Mouse (Mus musculus) ES-E14 (cell line): ENCODE measurements at regions not wholly inside any gene's neighbourhood (a gene's known extent, or its start where the extent isn't known, plus 50 kb on each side); places are given as distances from the start of the nearest gene placed in this dataset.

Experiments used
- DNase-seq: peaks from one replicate; pipeline ENCODE4 v3.0.0-alpha.2; 2013; ENCODE audit warnings: low read depth, low spot score
- H3K27ac ChIP-seq: 2 replicates; pipeline ENCODE4 v1.5.1; 2012; ENCODE audit warnings: low read depth, mild to moderate bottlenecking, low read length, moderate library complexity, mixed read lengths; ENCODE audit not compliant: poor library complexity, insufficient read depth, severe bottlenecking
- H3K36me3 ChIP-seq: 2 replicates; pipeline ENCODE4 v1.6.1; 2012; ENCODE audit warnings: mild to moderate bottlenecking, low read length, moderate library complexity, mixed read lengths; ENCODE audit not compliant: control insufficient read depth, poor library complexity, insufficient read depth, severe bottlenecking
- H3K4me1 ChIP-seq, 2 experiments: fragments of 150-350 bp in 1 of 2; sonication (generic) in 1 of 2; 2 replicates each; pipeline ENCODE4 v1.6.1; 2012; ENCODE audit warnings: low read length in 2 of 2, mild to moderate bottlenecking in 1 of 2, mixed read lengths in 1 of 2; ENCODE audit not compliant: control insufficient read depth in 2 of 2, insufficient read depth in 2 of 2, poor library complexity in 1 of 2
- H3K4me3 ChIP-seq, 2 experiments: fragments of 150-350 bp in 1 of 2; sonication (generic) in 1 of 2; 2 replicates each; pipeline ENCODE4 v1.5.1; 2012; ENCODE audit warnings: low read length in 2 of 2, low read depth in 1 of 2, mild to moderate bottlenecking in 1 of 2, mixed read lengths in 1 of 2; ENCODE audit not compliant: insufficient read depth in 1 of 2, poor library complexity in 1 of 2, severe bottlenecking in 1 of 2
- H3K9ac ChIP-seq: 2 replicates; pipeline ENCODE4 v1.6.1; 2012; ENCODE audit warnings: low read depth, mild to moderate bottlenecking, low read length, mixed read lengths; ENCODE audit not compliant: poor library complexity, insufficient read depth, severe bottlenecking
- H3K9me3 ChIP-seq: fragments of 150-350 bp; sonication (generic); 2 replicates; pipeline ENCODE4 v1.6.1; 2012; ENCODE audit warnings: low read depth, mild to moderate bottlenecking, low read length; ENCODE audit not compliant: control insufficient read depth, insufficient read depth
- CHD2 ChIP-seq: IDR thresholded peaks from 2 replicates; pipeline ENCODE4 v1.6.1; 2014; ENCODE audit warnings: mild to moderate bottlenecking, low read depth, low read length, inconsistent platforms
- HCFC1 ChIP-seq: IDR thresholded peaks from 2 replicates; pipeline ENCODE4 v1.6.1; 2012; ENCODE audit warnings: low read length, inconsistent platforms, borderline replicate concordance; ENCODE audit not compliant: insufficient read depth
- MAFK ChIP-seq: IDR thresholded peaks from 2 replicates; pipeline ENCODE4 v1.6.1; 2014; ENCODE audit warnings: mild to moderate bottlenecking, low read depth, low read length, inconsistent platforms; ENCODE audit not compliant: insufficient read depth
- ZC3H11A ChIP-seq: IDR thresholded peaks from 2 replicates; pipeline ENCODE4 v1.6.1; 2012; ENCODE audit warnings: low read depth, mild to moderate bottlenecking, inconsistent platforms, low read length, borderline replicate concordance
- ZNF384 ChIP-seq: IDR thresholded peaks from 2 replicates; pipeline ENCODE4 v1.6.1; 2012; ENCODE audit warnings: low read depth, low read length, inconsistent platforms
- in situ Hi-C, 2 experiments: fragments of 600-800 bp; cut with MboI; formaldehyde crosslinking; loops; one replicate each; pipeline ENCODE4 v1.15.1; 2025; ENCODE audit warnings: low sequenced_read_pairs in 2 of 2, inconsistent platforms in 1 of 2; ENCODE audit not compliant: unreplicated experiment in 2 of 2

DNA sequence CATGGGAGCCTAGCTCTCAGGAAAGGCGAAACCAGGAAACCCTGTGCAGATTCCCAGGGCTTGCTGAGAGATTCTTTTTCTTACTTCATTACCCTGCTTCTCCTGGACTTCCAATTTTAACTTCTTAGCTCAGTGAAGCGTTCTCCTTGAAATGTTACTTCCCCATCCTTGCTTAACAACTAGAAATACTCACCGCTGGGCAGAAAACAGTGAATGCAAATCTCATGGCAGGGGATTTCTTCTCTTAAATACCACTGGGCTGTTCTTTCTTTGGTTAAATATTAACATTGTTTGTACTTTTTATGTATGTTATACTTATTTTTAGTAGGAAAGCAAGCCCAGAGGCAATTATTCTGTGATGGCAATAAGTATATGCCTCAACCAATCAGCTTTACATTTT is 151.0 kb upstream of the Gdf10 start:
- Histone ChIP-seq H3K4me1 (no peaks in the 10 kb centered on the region), H3K4me3 (no peak overlapping the region), H3K9me3 (peaks cover 2% of the 10 kb centered on the region; the same call in 1 of the 2 replicates), H3K36me3 (no peaks in the 10 kb centered on the region), H3K9ac (no peak overlapping the region), H3K27ac (no peak overlapping the region)
- no peak for TF ChIP-seq CHD2
- no peak for TF ChIP-seq ZC3H11A
- TF ChIP-seq HCFC1: no peak
- no peak for TF ChIP-seq ZNF384
- TF ChIP-seq MAFK: no peak
- DNase-seq: no peak
- in situ Hi-C loops: loop anchor here in 1 of 2 experiments (25.0 kb wide), 1 partner anchor 90 kb away; no protein-coding TSS in a partner anchor

DNA sequence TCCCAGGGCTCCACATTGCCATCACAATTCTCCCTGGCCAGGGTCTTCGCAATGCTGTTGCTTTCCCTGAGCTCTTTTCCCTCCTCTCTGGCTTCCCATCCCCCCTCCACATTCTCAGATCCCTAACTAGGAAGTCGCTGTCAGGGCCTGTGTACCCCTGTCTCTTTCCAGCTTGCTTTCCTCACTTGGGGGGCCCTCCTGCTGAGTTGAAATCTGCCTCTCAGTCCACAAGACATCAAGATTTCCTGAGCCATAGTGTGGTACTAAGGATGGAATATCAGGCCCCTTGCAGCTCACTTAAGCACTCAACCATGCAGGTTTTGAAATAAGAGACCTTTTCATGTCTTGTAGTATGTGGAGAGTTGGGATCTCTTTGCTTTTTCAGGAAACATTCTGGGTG is 133.8 kb upstream of the Gdf10 start:
- in situ Hi-C loops: no loop called here
- Histone ChIP-seq H3K9ac (no peak overlapping the region), H3K36me3 (no peaks in the 10 kb centered on the region), H3K4me1 (no peaks in the 10 kb centered on the region), H3K4me3 (no peak overlapping the region), H3K9me3 (no peaks in the 10 kb centered on the region), H3K27ac (no peak overlapping the region)
- DNase-seq: no peak
- TF ChIP-seq CHD2 (no peak), MAFK (no peak), ZC3H11A (no peak), HCFC1 (no peak), ZNF384 (no peak)

DNA sequence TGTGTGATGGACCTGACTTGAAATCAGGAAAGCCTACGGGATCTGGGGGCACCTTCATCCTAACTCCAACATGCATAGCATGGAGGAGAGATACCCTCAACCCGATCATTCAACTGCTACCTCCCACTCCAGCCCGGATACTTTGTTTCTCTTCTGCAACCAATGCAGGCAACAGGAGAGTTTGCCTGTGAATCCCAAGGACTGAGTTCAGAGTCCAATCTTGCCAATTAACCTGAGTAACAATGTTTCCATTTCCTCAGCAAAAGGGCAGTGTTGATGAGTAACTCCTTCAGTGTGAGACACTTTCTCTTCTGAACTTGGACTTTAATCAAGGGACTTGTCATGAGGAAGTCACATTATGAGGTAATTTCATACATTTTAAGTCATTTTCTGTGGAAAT is 129.1 kb upstream of the Gdf10 start:
- DNase-seq: no peak
- no peaks in the 10 kb centered on the region for H3K4me1 ChIP-seq
- TF ChIP-seq ZNF384 (no peak), MAFK (no peak), ZC3H11A (no peak), HCFC1 (no peak), CHD2 (no peak)
- H3K27ac ChIP-seq: no peak overlapping the region
- no peak overlapping the region for H3K9ac ChIP-seq
- no peak overlapping the region for H3K4me3 ChIP-seq
- H3K36me3 ChIP-seq: no peaks in the 10 kb centered on the region
- in situ Hi-C loops: no loop called here
- H3K9me3 ChIP-seq: no peaks in the 10 kb centered on the region

DNA sequence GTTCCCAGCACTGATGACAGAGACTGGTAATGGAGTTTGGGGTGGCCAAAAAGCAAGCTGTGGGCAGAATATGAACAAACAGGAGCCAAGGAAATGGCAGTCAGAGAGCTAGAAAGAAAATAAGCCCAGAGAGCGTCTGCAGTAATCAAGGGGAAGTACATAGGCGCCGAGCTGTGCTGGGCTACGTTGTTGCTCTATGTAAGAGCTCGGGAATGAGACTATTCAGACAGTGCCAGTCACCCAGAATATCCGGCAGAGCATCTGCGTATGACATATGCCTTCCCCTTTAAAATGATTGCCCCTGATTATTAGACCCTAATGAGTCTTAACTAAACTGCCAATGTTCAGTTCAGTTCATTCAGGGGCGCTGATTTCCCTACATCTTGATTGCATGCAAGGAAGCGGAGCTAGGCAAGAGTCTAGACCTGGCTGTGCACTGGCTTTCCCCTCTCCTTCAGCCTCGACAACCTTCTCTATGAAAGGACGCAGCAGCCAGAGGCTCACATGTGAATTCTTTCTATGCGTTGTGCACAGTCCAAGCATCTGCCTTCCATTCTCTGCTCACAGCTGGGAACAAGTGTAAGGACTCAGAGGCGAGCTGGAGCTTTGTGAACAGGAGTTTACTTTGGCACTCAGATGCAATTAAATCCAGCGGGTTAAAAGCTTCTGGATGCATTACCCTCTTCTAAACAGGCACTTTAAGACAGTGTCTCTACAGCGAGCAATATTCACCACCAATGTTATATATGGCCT is 125.7 kb upstream of the Gdf10 start:
- TF ChIP-seq ZNF384 (no peak), ZC3H11A (no peak), HCFC1 (no peak), MAFK (no peak), CHD2 (no peak)
- Histone ChIP-seq H3K27ac (no peak overlapping the region), H3K9me3 (no peaks in the 10 kb centered on the region), H3K4me3 (no peak overlapping the region), H3K4me1 (no peaks in the 10 kb centered on the region), H3K9ac (no peak overlapping the region), H3K36me3 (no peaks in the 10 kb centered on the region)
- in situ Hi-C loops: no loop called here
- DNase-seq: no peak
